Mouse (Mus musculus) kidney, adult 10 weeks (tissue): ENCODE results near the gene Clic5. TPM values are rescaled to one million over a fixed set of nuclear protein-coding genes. Genes with fewer than 3 reads are reported as not detected.

Experiments
- polyA plus RNA-seq: library from polyadenylated mRNA; stranded (reverse); fragments of 350-450 nt; fragmentation: Illumina TruSeq; extraction: RNeasy Lipid Tissue Mini Kit (QIAGEN cat#74804); gene quantifications from one replicate; pipeline ENCODE4 v1.2.3, GENCODE M21; 2014; ENCODE audit warnings: low read depth, low replicate concordance

Clic5 gene
- 111 TPM for polyA plus RNA-seq

GRCm38 (mm10) chr17:44188042-44188768 is at the start of gene Clic5:
Clic5 (plus strand) TSS chr17:44188584.

Other genes starting within 250 kb of the Clic5 start
- 227 TPM for gene Enpp5, start 109.8 kb upstream of the Clic5 start, polyA plus RNA-seq
- gene Enpp4, start 82.8 kb upstream of the Clic5 start, polyA plus RNA-seq, result 41.4 TPM